ENCODE assay signal across 27 mouse cellular contexts in genomic region chr9:98450976-98451375, GRCm38 (mm10). TPM values are rescaled to one million over a fixed set of nuclear protein-coding genes. Genes with fewer than 3 reads are reported as not detected.
DNase-seq lines count a peak whose midpoint lies in the region; ATAC-seq and TF ChIP-seq lines count a peak whose summit lies in the region.
"Had no signal": no experiment of that assay in that cellular context is flagged by ENCODE, and none has a peak within 500 bp of the region (broad histone marks: within the 10 kb centered on the region; RNA-seq: fewer than 3 reads in every experiment).

No protein-coding gene starts in this region.

- no peaks in the 10 kb centered on the region for H3K27me3 ChIP-seq in embryonic facial prominence, embryonic 14.5 days (replicated peaks; ENCODE audit: control insufficient read depth, insufficient read depth, low read length)
- no peaks in the 10 kb centered on the region for H3K27me3 ChIP-seq in embryonic facial prominence, embryonic 10.5 days (replicated peaks; ENCODE audit: low read depth, poor library complexity, severe bottlenecking)
- H3K27me3 ChIP-seq in limb, embryonic 14.5 days (ENCODE audit: control insufficient read depth, insufficient read depth, low read length) = no peaks in the 10 kb centered on the region
- H3K27me3 ChIP-seq in limb, embryonic 10.5 days (ENCODE audit: low read depth, poor library complexity, severe bottlenecking) = no peaks in the 10 kb centered on the region
- H3K27me3 ChIP-seq: heart, embryonic 15.5 days; limb, embryonic 13.5 days; neural tube, embryonic 15.5 days had no signal

- no peak overlapping the region for H3K27ac ChIP-seq in embryonic facial prominence, embryonic 14.5 days (replicated peaks; ENCODE audit: low read depth, low read length)
- H3K27ac ChIP-seq in embryonic facial prominence, embryonic 10.5 days (replicated peaks) = no peak overlapping the region
- H3K27ac ChIP-seq in limb, embryonic 14.5 days (replicated peaks; ENCODE audit: low read depth, low read length) = no peak overlapping the region
- H3K27ac ChIP-seq in limb, embryonic 10.5 days = no peak overlapping the region
- H3K27ac ChIP-seq: gastrocnemius, adult 2 months; heart, embryonic 15.5 days; limb, embryonic 13.5 days; liver, embryonic 14.5 days; neural tube, embryonic 15.5 days had no signal

- TF ChIP-seq POLR2A in limb, embryonic 14.5 days (IDR thresholded peaks at IDR 0.05; ENCODE audit: borderline replicate concordance, extremely low read depth, insufficient read depth, insufficient read length) = no peak

- H3K4me3 ChIP-seq in embryonic facial prominence, embryonic 14.5 days (ENCODE audit: low read depth, low read length) = no peak overlapping the region
- H3K4me3 ChIP-seq in embryonic facial prominence, embryonic 10.5 days = no peak overlapping the region
- no peak overlapping the region for H3K4me3 ChIP-seq in limb, embryonic 14.5 days (replicated peaks; ENCODE audit: low read length)
- no peak overlapping the region for H3K4me3 ChIP-seq in limb, embryonic 10.5 days
- H3K4me3 ChIP-seq: gastrocnemius, adult 2 months; heart, embryonic 15.5 days; limb, embryonic 13.5 days; myocyte; neural tube, embryonic 15.5 days had no signal

- no peak; the same call in 1 of the 2 replicates for ATAC-seq in embryonic facial prominence, embryonic 14.5 days (ENCODE audit: low read depth)
- ATAC-seq in limb, embryonic 14.5 days (ENCODE audit: low FRiP score, low read depth) = no peak
- ATAC-seq: inflammation-experienced regulatory T-cells, adult 6 months had no signal

- DNase-seq in embryonic facial prominence, embryonic 14.5 days (ENCODE audit: low spot score) = peak; percentile 44
- DNase-seq in embryonic facial prominence, embryonic 10.5 days (ENCODE audit: low spot score) = no peak
- peak; percentile 19 for DNase-seq in heart, adult 11 months
- no peak for DNase-seq in heart, postnatal 14 days
- peak; percentile 46 for DNase-seq in limb, embryonic 14.5 days (ENCODE audit: low spot score)
- DNase-seq in limb, embryonic 10.5 days (ENCODE audit: low spot score) = no peak
- DNase-seq in telencephalon, adult 2 months (ENCODE audit: low read depth, low spot score) = peak; percentile 28
- DNase-seq: adrenal gland, postnatal 10 days; cerebellum, adult 9-11 months; gastrocnemius, adult 2 months; heart, postnatal 4 days; kidney, adult 2 months; kidney, postnatal 10 days; lung, embryonic 14.5 days; midbrain, embryonic 14.5 days; right cerebral cortex, adult 18-20 months; right cerebral cortex, postnatal 4 days; thymus, postnatal 36 days had no signal

- peaks cover 15% of the 10 kb centered on the region for H3K36me3 ChIP-seq in embryonic facial prominence, embryonic 14.5 days (ENCODE audit: control insufficient read depth, insufficient read depth, low read length)
- peaks cover 15% of the 10 kb centered on the region for H3K36me3 ChIP-seq in embryonic facial prominence, embryonic 10.5 days (replicated peaks)
- H3K36me3 ChIP-seq in limb, embryonic 14.5 days (ENCODE audit: control insufficient read depth, insufficient read depth, low read length) = peaks cover 4% of the 10 kb centered on the region; the same call in 1 of the 2 replicates
- H3K36me3 ChIP-seq in limb, embryonic 10.5 days = peaks cover 3% of the 10 kb centered on the region; the same call in 1 of the 2 replicates
- H3K36me3 ChIP-seq: heart, embryonic 15.5 days; neural tube, embryonic 15.5 days had no signal

- H3K4me1 ChIP-seq in embryonic facial prominence, embryonic 14.5 days (ENCODE audit: control insufficient read depth, insufficient read depth, low read length) = no peaks in the 10 kb centered on the region
- H3K4me1 ChIP-seq in embryonic facial prominence, embryonic 10.5 days = no peaks in the 10 kb centered on the region
- H3K4me1 ChIP-seq in limb, embryonic 14.5 days (ENCODE audit: control insufficient read depth, insufficient read depth, low read length) = no peaks in the 10 kb centered on the region
- H3K4me1 ChIP-seq in limb, embryonic 10.5 days = no peaks in the 10 kb centered on the region
- H3K4me1 ChIP-seq: heart, embryonic 15.5 days; limb, embryonic 13.5 days; neural tube, embryonic 15.5 days had no signal

- H3K9me3 ChIP-seq in embryonic facial prominence, embryonic 14.5 days (ENCODE audit: control insufficient read depth, low read length) = no peaks in the 10 kb centered on the region
- H3K9me3 ChIP-seq in embryonic facial prominence, embryonic 10.5 days = no peaks in the 10 kb centered on the region
- H3K9me3 ChIP-seq in limb, embryonic 14.5 days (ENCODE audit: control insufficient read depth, low read length) = no peaks in the 10 kb centered on the region
- H3K9me3 ChIP-seq in limb, embryonic 10.5 days (replicated peaks) = no peaks in the 10 kb centered on the region
- H3K9me3 ChIP-seq: heart, embryonic 15.5 days; limb, embryonic 13.5 days; neural tube, embryonic 15.5 days had no signal

- H3K9ac ChIP-seq in embryonic facial prominence, embryonic 14.5 days (ENCODE audit: low read depth, low read length) = no peak overlapping the region
- no peak overlapping the region for H3K9ac ChIP-seq in limb, embryonic 14.5 days (ENCODE audit: low read depth, low read length, severe bottlenecking)
- H3K9ac ChIP-seq: heart, embryonic 15.5 days; limb, embryonic 13.5 days; liver, embryonic 14.5 days; lung, embryonic 14.5 days; neural tube, embryonic 15.5 days had no signal

- no peak overlapping the region for H3K4me2 ChIP-seq in embryonic facial prominence, embryonic 14.5 days (ENCODE audit: low read depth, low read length)
- no peak overlapping the region for H3K4me2 ChIP-seq in limb, embryonic 14.5 days (replicated peaks; ENCODE audit: low read depth, low read length, severe bottlenecking)
- H3K4me2 ChIP-seq: heart, embryonic 15.5 days; limb, embryonic 13.5 days; lung, embryonic 14.5 days; neural tube, embryonic 15.5 days had no signal

- intact Hi-C loops in heart, postnatal 14 days (cut with DNase I) = no loop called here

- 63% methylated on average over 1 of the region's 1 CpGs for WGBS in embryonic facial prominence, embryonic 14.5 days
- WGBS in embryonic facial prominence, embryonic 10.5 days = 88% methylated on average over 1 of the region's 1 CpGs
- 56% methylated on average over 1 of the region's 1 CpGs for WGBS in limb, embryonic 14.5 days
- WGBS in limb, embryonic 10.5 days = 84% methylated on average over 1 of the region's 1 CpGs

RNA-seq across cellular contexts. Expression of gene Rbp1, which starts 28.2 kb away (rescaled TPM):
- polyA plus RNA-seq in embryonic facial prominence, embryonic 14.5 days (2014; fragmentation: Nextera tagmentation; extraction: Ambion mirVana) = 60.5 and 64.8 TPM in 2 replicates
- 54.4 and 63.0 TPM in 2 replicates for polyA plus RNA-seq in embryonic facial prominence, embryonic 10.5 days (2016; fragmentation: Nextera tagmentation; extraction: Ambion mirVana)
- 1 to 10 TPM; 7.6 to 8.2 TPM for total RNA-seq in heart, postnatal 14 days (2021)
- 39.4 and 49.9 TPM in 2 replicates for polyA plus RNA-seq in limb, embryonic 14.5 days (2012; rRNA removed)
- polyA plus RNA-seq in limb, embryonic 14.5 days (2014; fragmentation: Nextera tagmentation; extraction: Ambion mirVana) = 47.5 and 56.4 TPM in 2 replicates
- 28.6 and 29.7 TPM in 2 replicates for polyA plus RNA-seq in limb, embryonic 10.5 days (2016; fragmentation: Nextera tagmentation; extraction: Ambion mirVana)
- total RNA-seq: megakaryocyte, adult 5-6 weeks had no signal
- polyA plus RNA-seq: inflammation-experienced regulatory T-cells, adult 6 months had no signal

RNA-seq across cellular contexts. Expression of gene Rbp2, which starts 34.9 kb away (rescaled TPM):
- 2.4 and 3.7 TPM in 2 replicates for polyA plus RNA-seq in embryonic facial prominence, embryonic 14.5 days (2014; fragmentation: Nextera tagmentation; extraction: Ambion mirVana)
- polyA plus RNA-seq in embryonic facial prominence, embryonic 10.5 days (2016; fragmentation: Nextera tagmentation; extraction: Ambion mirVana) = 0.44 and 0.65 TPM in 2 replicates
- total RNA-seq in heart, postnatal 14 days (2021) = not detected
- polyA plus RNA-seq in limb, embryonic 14.5 days (2012; rRNA removed) = 2.0 and 3.3 TPM in 2 replicates
- polyA plus RNA-seq in limb, embryonic 14.5 days (2014; fragmentation: Nextera tagmentation; extraction: Ambion mirVana) = 1.9 and 4.9 TPM in 2 replicates
- 0.45 and 0.46 TPM in 2 replicates for polyA plus RNA-seq in limb, embryonic 10.5 days (2016; fragmentation: Nextera tagmentation; extraction: Ambion mirVana)
- total RNA-seq: common myeloid progenitor, adult 5-6 weeks; gastrocnemius, adult 2 months; heart, postnatal 4 days; left cerebral cortex, postnatal 14 days; megakaryocyte, adult 5-6 weeks had no signal
- polyA plus RNA-seq: inflammation-experienced regulatory T-cells, adult 6 months; kidney, adult 2 months; limb, embryonic 13.5 days; midbrain, embryonic 14.5 days had no signal

Comparison
In these comparisons a context has a peak if more than half of its experiments do, and no peak if none do; other contexts are left out.
1. DNase-seq: peak in embryonic facial prominence, embryonic 14.5 days (single experiment), heart, adult 11 months (single experiment), limb, embryonic 14.5 days (single experiment) and telencephalon, adult 2 months (single experiment); none in embryonic facial prominence, embryonic 10.5 days (single experiment), heart, postnatal 14 days (0 of 2) and limb, embryonic 10.5 days (single experiment).